Mouse (Mus musculus) erythroblast, embryonic 14.5 days (primary cell): ENCODE measurements around the gene H2-D1. TPM values are rescaled to one million over a fixed set of nuclear protein-coding genes. Genes with fewer than 3 reads are reported as not detected.

Experiments used
- H3K27me3 ChIP-seq: 2 replicates; pipeline ENCODE4 v1.6.1; 2012; ENCODE audit warnings: inconsistent platforms; ENCODE audit not compliant: control insufficient read depth
- H3K36me3 ChIP-seq: 2 replicates; pipeline ENCODE4 v1.6.1; 2012; ENCODE audit warnings: mild to moderate bottlenecking, inconsistent platforms; ENCODE audit not compliant: control insufficient read depth
- H3K4me1 ChIP-seq: 2 replicates; pipeline ENCODE4 v1.6.1; 2012; ENCODE audit warnings: inconsistent platforms; ENCODE audit not compliant: control insufficient read depth
- H3K4me3 ChIP-seq: replicated peaks from 2 replicates; pipeline ENCODE3; 2012; ENCODE audit warnings: moderate library complexity, mild to moderate bottlenecking, inconsistent platforms
- H3K9me3 ChIP-seq: 2 replicates; pipeline ENCODE4 v1.6.1; 2012; ENCODE audit warnings: low read length, inconsistent platforms, mixed read lengths; ENCODE audit not compliant: control insufficient read depth
- GATA1 ChIP-seq: IDR thresholded peaks from 2 replicates; pipeline ENCODE4 v1.6.1; 2012; ENCODE audit warnings: low read length, inconsistent platforms, mixed read lengths
- TAL1 ChIP-seq: IDR thresholded peaks from 3 replicates; pipeline ENCODE4 v1.6.1; 2012; ENCODE audit warnings: low read length, inconsistent platforms, mixed read lengths
- polyA plus RNA-seq: library from polyadenylated mRNA; stranded (reverse); fragments of >175 nt; gene quantifications from 2 replicates; pipeline ENCODE4 v1.2.3, GENCODE M21; 2012

H2-D1 gene
- polyA plus RNA-seq, 1 experiment, result 2.7 TPM

DNA sequence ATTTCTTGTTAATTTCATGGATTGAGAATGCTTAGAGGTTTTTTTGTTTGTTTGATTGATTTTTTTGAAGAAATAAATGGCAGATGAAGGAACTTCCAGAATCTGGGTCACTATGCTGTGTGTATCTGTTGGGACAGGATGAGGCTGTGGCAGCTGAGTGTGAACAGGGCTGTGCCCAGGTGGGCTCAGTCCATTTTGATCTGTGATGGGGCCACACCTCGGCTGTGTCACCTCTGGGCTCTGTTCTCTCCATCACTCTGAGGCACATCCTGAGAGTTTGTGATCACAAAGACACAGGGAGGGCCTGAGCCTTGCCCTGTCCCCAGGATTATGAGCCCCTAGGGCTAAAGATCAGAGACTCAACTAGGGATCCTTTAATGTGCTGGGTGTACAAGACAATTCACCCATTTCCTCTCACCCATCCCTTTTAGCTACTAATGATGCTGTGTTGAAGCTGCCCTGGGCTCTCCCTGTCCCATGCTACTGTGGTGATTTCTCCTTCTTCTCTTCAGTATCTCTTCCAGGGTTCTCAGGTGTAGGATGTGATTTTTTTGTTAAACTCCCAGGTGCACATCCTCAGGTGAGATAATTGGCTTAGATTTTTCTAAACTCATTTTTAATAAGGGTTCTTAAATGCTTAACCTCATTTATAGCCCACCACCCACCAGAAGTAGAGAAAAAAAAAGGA is 5.0 kb downstream of the H2-D1 start:
- peaks cover 9% of the 10 kb centered on the region for H3K4me1 ChIP-seq
- H3K4me3 ChIP-seq, result no peak overlapping the region
- TF ChIP-seq TAL1, result no peak
- TF ChIP-seq GATA1, result no peak
- H3K27me3 ChIP-seq, result peaks cover 21% of the 10 kb centered on the region
- no peaks in the 10 kb centered on the region; the same call in 1 of the 2 replicates for H3K9me3 ChIP-seq
- H3K36me3 ChIP-seq, result peaks cover 3% of the 10 kb centered on the region

DNA sequence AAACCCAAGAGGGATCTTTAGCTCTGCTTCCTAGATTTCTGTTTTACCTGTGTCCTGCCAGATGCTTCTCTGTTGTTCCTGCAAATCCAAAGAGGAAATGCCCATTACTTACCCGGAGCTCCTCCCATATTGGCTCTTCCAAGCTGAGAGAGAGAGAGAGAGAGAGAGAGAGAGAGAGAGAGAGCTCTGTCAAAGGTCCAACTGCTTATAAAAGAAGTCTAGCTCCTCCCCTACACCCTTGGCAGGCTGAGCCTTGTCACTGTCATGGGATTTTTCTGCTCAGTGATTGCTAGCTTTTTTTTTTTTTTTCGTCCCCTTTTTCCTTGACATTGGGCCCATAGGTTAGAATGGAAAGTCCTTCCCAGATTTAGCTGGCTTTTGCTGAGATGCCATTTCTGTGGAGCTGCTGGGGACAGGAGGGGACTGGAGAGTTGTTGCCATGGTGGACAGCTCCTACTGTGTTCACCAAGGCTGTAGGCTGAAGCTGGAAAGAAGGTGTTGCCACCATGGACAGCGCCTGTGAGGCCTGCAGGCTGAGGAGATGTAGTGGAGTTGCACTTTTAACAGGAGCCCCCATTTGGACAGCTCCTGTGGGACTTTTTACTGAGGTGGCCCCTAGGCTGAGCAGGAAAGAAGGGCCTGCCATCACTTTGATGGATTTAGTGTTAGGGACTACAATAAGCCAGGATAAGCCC is 7.3 kb downstream of the H2-D1 start:
- TF ChIP-seq GATA1, result no peak
- TF ChIP-seq TAL1, result no peak
- H3K4me1 ChIP-seq, result no peaks in the 10 kb centered on the region; the same call in 1 of the 2 replicates
- H3K36me3 ChIP-seq, result peaks cover 3% of the 10 kb centered on the region
- peaks cover 2% of the 10 kb centered on the region for H3K27me3 ChIP-seq
- H3K4me3 ChIP-seq, result no peak overlapping the region
- peaks cover 2% of the 10 kb centered on the region for H3K9me3 ChIP-seq

DNA sequence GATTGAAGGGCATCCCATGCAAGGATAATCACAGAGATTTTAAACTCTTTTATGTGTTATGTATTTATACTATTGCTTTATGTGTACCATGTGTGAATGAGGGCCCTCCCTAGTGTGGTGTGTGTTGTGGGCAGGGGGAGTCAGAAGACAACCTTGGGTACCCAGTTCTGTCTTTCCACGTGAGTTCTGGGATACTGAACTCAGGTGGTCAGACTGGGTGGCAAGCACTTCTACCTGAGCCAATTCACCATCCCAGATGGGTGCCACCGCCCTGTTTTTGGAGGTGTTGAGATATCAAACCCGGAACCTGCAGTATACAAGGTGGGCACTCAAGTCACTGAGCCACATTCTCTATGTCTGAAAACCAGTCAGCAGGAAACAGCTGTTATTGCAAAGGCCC is 9.7 kb downstream of the H2-D1 start:
- H3K9me3 ChIP-seq, result peaks cover 2% of the 10 kb centered on the region
- no peak overlapping the region for H3K4me3 ChIP-seq

DNA sequence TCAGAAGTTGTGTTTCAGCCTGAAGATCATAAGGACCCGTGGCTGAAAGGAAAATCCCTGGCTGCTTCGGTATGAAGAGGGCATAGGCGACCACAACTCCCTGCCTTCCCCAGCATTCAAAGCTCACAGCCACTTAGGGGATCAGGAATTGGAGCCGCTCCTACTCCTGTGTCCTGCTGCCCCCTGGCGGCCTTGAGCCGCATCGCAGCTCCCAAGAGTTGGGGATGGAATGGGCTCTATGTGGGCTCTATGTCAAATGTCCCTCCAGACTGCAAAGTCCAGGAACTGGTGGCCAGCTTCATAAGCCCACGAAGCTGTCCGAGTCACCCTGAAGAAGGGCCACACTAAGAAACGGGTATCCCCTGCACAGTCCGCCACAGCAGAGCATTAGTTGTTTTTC is 12.2 kb downstream of the H2-D1 start:
- H3K4me3 ChIP-seq, result no peak overlapping the region
- H3K27me3 ChIP-seq, result peaks cover 19% of the 10 kb centered on the region
- TF ChIP-seq TAL1 (no peak), GATA1 (no peak)
- H3K36me3 ChIP-seq, result no peaks in the 10 kb centered on the region
- peaks cover 2% of the 10 kb centered on the region for H3K9me3 ChIP-seq
- no peaks in the 10 kb centered on the region; the same call in 1 of the 2 replicates for H3K4me1 ChIP-seq

More for the DNA sequence above, 9.7 kb downstream of the H2-D1 start:
- TF ChIP-seq GATA1 (no peak), TAL1 (no peak)
- H3K4me1 ChIP-seq, result no peaks in the 10 kb centered on the region; the same call in 1 of the 2 replicates
- H3K27me3 ChIP-seq, result peaks cover 19% of the 10 kb centered on the region
- H3K36me3 ChIP-seq, result no peaks in the 10 kb centered on the region

DNA sequence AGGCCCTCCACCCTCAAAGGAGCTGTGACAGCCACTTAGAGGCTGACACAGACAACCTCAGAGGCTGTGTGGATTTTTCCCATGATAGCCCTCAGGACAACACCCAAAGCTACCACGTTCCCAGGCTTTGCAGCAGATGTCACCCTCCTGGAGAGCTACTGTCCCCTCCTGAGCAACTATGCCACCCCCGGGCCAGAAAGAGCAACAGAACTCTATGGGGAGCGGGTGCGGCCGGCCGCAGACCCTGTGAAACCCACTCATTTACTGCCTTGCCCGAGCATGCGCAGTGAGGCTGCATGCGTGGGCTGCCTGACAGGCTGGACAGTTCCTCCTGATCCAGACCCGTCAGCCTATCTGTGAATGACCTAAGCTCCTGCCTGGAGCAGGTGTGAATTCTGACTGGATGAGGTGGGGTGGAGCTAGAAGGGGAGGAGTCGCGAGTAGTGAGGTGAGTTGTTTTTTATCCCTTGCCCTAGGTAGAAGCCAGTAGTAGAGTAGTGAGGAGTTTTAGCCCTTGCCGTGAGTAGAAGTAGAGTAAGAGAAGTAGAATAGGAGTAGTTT is 13.9 kb downstream of the H2-D1 start:
- peaks cover 2% of the 10 kb centered on the region for H3K9me3 ChIP-seq
- no peak for TF ChIP-seq TAL1
- TF ChIP-seq GATA1, result no peak
- peaks cover 19% of the 10 kb centered on the region for H3K27me3 ChIP-seq
- no peaks in the 10 kb centered on the region; the same call in 1 of the 2 replicates for H3K4me1 ChIP-seq
- no peak overlapping the region for H3K4me3 ChIP-seq
- no peaks in the 10 kb centered on the region for H3K36me3 ChIP-seq

DNA sequence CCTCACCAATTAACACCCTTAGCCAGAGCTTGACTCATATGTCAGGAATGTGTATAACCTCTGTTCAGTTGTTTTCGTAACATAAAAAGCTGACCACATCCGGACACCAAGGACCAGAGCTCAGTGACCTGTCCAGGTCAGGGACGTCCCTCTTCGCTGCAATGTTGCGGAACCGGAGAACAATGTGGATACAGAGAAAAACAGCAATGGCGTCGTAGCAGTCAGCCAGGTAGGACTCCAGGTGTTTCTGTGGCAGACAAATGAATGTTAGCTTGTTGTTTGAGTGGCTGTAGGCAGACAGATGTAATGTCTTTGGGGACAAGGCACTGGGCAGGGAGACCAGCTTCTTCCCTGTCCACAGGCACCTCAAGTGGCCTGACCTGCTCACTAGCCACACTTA is 15.5 kb downstream of the H2-D1 start:
- Histone ChIP-seq H3K27me3 (peaks cover 17% of the 10 kb centered on the region), H3K9me3 (no peaks in the 10 kb centered on the region), H3K4me1 (no peaks in the 10 kb centered on the region; the same call in 1 of the 2 replicates), H3K4me3 (no peak overlapping the region), H3K36me3 (no peaks in the 10 kb centered on the region)
- TF ChIP-seq TAL1 (no peak), GATA1 (no peak)

DNA sequence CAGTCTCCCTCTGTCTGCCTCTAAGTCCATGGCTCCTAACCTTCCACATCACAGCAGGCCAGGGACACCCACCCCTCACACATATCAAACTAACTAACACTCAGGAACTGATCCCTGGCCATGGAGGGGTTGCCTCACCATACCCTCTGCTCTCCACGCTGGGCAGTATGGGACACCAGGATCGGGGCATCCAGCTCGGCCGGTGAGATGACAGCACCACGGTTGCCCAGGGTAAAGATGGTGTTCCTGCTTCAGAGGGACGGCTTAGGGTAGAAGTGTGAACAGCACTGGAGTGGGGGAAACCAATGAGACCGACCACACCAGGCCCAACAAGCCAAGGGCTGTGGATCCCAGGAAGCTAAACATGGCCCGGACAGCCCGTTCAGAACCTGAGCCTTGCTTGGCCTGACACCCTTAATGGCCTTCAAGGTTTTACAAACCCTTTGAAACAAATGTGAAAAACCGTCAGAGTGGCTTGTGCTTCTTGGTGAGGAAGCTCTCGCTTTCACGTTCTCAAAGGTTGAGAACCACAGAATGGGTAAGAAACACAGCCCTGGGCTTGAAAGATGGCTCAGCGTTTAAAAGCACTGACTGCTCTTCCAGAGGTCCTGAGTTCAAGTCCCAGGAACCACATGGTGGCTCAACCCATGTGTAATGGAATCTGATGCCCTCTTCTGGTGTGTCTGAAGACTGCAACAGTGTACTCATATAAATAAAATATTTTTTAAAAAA is 16.6 kb downstream of the H2-D1 start:
- Histone ChIP-seq H3K36me3 (no peaks in the 10 kb centered on the region), H3K9me3 (no peaks in the 10 kb centered on the region), H3K4me1 (no peaks in the 10 kb centered on the region; the same call in 1 of the 2 replicates), H3K4me3 (no peak overlapping the region), H3K27me3 (peaks cover 17% of the 10 kb centered on the region)
- no peak for TF ChIP-seq GATA1
- no peak for TF ChIP-seq TAL1

DNA sequence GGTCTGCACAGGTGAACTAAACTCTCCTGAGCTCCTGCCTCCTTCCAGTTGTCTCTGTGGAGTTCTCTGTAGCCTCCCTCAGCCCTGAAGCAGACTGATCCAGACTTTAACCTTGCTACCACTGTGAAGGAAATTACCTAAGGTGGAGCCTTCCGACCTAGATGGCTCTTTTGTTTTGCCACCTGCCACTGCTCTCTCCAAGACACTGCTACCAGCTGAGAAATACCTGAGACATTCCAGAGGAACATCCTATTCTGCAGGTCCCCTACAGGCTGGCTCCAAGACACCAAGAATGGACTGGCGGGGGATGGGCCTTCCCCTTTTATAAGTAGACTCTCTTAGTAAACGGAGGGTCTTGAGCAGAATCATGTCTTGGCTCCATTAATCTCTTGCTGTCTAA is 17.7 kb downstream of the H2-D1 start:
- TF ChIP-seq GATA1, result no peak
- no peak for TF ChIP-seq TAL1
- H3K4me3 ChIP-seq, result no peak overlapping the region
- H3K36me3 ChIP-seq, result no peaks in the 10 kb centered on the region
- peaks cover 17% of the 10 kb centered on the region for H3K27me3 ChIP-seq
- no peaks in the 10 kb centered on the region for H3K4me1 ChIP-seq
- no peaks in the 10 kb centered on the region for H3K9me3 ChIP-seq
